Mouse (Mus musculus) kidney, adult 2 months (tissue): ENCODE data around the gene Mkln1.

Experiments used
- CTCF ChIP-seq: fragments of 200-500 bp; conservative IDR thresholded peaks from 2 replicates; pipeline ENCODE4 v1.5.1; 2011; ENCODE audit warnings: low read depth, mild to moderate bottlenecking, control low read depth, low read length, moderate library complexity, mixed read lengths; ENCODE audit not compliant: insufficient read depth, insufficient read length
- POLR2A ChIP-seq: fragments of 200-500 bp; IDR thresholded peaks from one replicate; pipeline ENCODE4 v1.6.1; 2011; ENCODE audit warnings: low read depth, low read length, control low read depth

- TF ChIP-seq POLR2A = no peak
- TF ChIP-seq CTCF = no peak
Observed at GRCm38 (mm10) chr6:31414303-31414702, 15.8 kb downstream of the Mkln1 start.
